Comparison of ENCODE assay signal across 8 mouse cellular contexts in the genomic region with DNA sequence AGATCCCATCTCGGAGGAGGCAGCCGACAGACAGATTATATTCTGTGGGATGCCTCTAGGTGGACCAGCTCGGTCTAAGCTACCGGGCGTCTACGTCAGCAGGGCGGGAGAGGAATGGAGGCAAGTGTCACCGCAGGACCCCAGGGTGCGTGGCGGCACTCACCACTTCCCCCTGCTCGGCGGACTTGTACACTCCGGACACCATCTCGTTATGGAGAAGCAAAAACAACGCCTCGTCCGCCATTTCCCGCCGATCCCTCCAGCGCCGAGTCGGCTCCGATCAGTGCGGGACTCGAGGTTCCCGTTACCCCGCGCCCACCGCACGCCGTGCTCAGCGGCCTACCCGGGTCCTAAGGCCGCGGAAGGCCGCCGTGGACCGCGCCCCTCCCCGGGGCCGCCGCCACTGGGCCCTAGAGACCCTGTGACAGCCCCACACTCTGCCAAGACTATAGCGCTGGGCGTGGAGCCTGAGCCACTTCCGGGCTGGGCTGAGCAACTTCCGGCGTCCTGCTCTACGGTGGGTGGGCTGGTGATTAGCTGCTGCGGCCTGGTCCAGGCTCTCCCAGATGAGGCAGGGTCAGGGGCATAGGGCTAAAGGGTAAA. TPM values are rescaled to one million over a fixed set of nuclear protein-coding genes. Genes with fewer than 3 reads are reported as not detected.
DNase-seq lines count a peak whose midpoint lies in the region; ATAC-seq and TF ChIP-seq lines count a peak whose summit lies in the region.

A gene (minus strand): TSS at position 480 of the 603 bp plus-strand sequence.

- H3K4me3 ChIP-seq in embryonic facial prominence, embryonic 12.5 days = peak within 1 kb of the TSS; percentile 90
- peak within 1 kb of the TSS; percentile 85 for H3K4me3 ChIP-seq in limb, embryonic 11.5 days (ENCODE audit: low read depth, low read length)
- H3K4me3 ChIP-seq in midbrain, embryonic 13.5 days (replicated peaks) = peak within 1 kb of the TSS; percentile 78
- H3K4me3 ChIP-seq in small intestine, adult 2 months (ENCODE audit: low read depth, low read length) = peak within 1 kb of the TSS; percentile 94

- TF ChIP-seq POLR2A in small intestine, adult 2 months (IDR thresholded peaks at IDR 0.05; ENCODE audit: low read depth, low read length) = peak; percentile 68

- peak; percentile 80 for DNase-seq in 3T3-L1 (ENCODE audit: low read depth, low spot score)
- peak; percentile 83 to 87 for DNase-seq in adrenal gland, postnatal 36 days
- peak; percentile 99 for DNase-seq in heart, adult 11 months
- DNase-seq in kidney, adult 18-20 months = peak; percentile 79
- DNase-seq in limb, embryonic 11.5 days (ENCODE audit: low spot score) = peak; percentile 86

- H3K9me3 ChIP-seq in embryonic facial prominence, embryonic 12.5 days = no peaks in the 10 kb centered on the region
- H3K9me3 ChIP-seq in limb, embryonic 11.5 days (ENCODE audit: control insufficient read depth, low read length) = no peaks in the 10 kb centered on the region
- no peaks in the 10 kb centered on the region for H3K9me3 ChIP-seq in midbrain, embryonic 13.5 days

- H3K36me3 ChIP-seq in embryonic facial prominence, embryonic 12.5 days = peaks cover 14% of the 10 kb centered on the region; the same call in 1 of the 2 replicates
- no peaks in the 10 kb centered on the region for H3K36me3 ChIP-seq in limb, embryonic 11.5 days (ENCODE audit: control insufficient read depth, insufficient read depth, low read length)
- peaks cover 23% of the 10 kb centered on the region for H3K36me3 ChIP-seq in midbrain, embryonic 13.5 days
- peaks cover 4% of the 10 kb centered on the region; the same call in 1 of the 2 replicates for H3K36me3 ChIP-seq in small intestine, adult 2 months (ENCODE audit: control insufficient read depth, insufficient read depth, low read length)

- peak; percentile 97 for ATAC-seq in embryonic facial prominence, embryonic 12.5 days (ENCODE audit: insufficient number of reproducible peaks, insufficient read depth, low FRiP score, low TSS enrichment)
- peak; percentile 95 for ATAC-seq in limb, embryonic 11.5 days (ENCODE audit: insufficient number of reproducible peaks, low FRiP score, low TSS enrichment, low read depth)
- ATAC-seq in midbrain, embryonic 13.5 days = peak; percentile 99

- 1% methylated on average over 45 of the region's 49 CpGs for WGBS in embryonic facial prominence, embryonic 12.5 days
- under 1% methylated on average over 49 of the region's 49 CpGs for WGBS in limb, embryonic 11.5 days
- WGBS in midbrain, embryonic 13.5 days = under 1% methylated on average over 48 of the region's 49 CpGs
- WGBS in small intestine, adult 2 months = under 1% methylated on average over 49 of the region's 49 CpGs

- H3K4me2 ChIP-seq in embryonic facial prominence, embryonic 12.5 days (replicated peaks) = peak within 1 kb of the TSS; percentile 69
- peak within 1 kb of the TSS; percentile 63 for H3K4me2 ChIP-seq in limb, embryonic 11.5 days (ENCODE audit: low read depth, severe bottlenecking)
- H3K4me2 ChIP-seq in midbrain, embryonic 13.5 days (replicated peaks) = peak within 1 kb of the TSS; percentile 82

- TF ChIP-seq CTCF in small intestine, adult 2 months (IDR thresholded peaks at IDR 0.05; ENCODE audit: extremely low read depth, insufficient read length, insufficient replicate concordance, low read depth, low read length) = no peak

- H3K4me1 ChIP-seq in embryonic facial prominence, embryonic 12.5 days = peaks cover 7% of the 10 kb centered on the region; the same call in 1 of the 2 replicates
- peaks cover 2% of the 10 kb centered on the region; the same call in 1 of the 2 replicates for H3K4me1 ChIP-seq in limb, embryonic 11.5 days (ENCODE audit: control insufficient read depth, insufficient read depth, low read length)
- peaks cover 36% of the 10 kb centered on the region for H3K4me1 ChIP-seq in midbrain, embryonic 13.5 days (replicated peaks)
- H3K4me1 ChIP-seq in small intestine, adult 2 months (ENCODE audit: control insufficient read depth, insufficient read depth, insufficient read length, low read length) = peaks cover 7% of the 10 kb centered on the region; the same call in 1 of the 2 replicates

- H3K27ac ChIP-seq in embryonic facial prominence, embryonic 12.5 days = peak within 1 kb of the TSS; percentile 92
- H3K27ac ChIP-seq in limb, embryonic 11.5 days (replicated peaks; ENCODE audit: low read depth, low read length) = peak within 1 kb of the TSS; percentile 66
- peak within 1 kb of the TSS; percentile 95 for H3K27ac ChIP-seq in midbrain, embryonic 13.5 days
- H3K27ac ChIP-seq in small intestine, adult 2 months (ENCODE audit: insufficient read depth, low read depth, low read length) = peak within 1 kb of the TSS; percentile 91

- no peaks in the 10 kb centered on the region for H3K27me3 ChIP-seq in embryonic facial prominence, embryonic 12.5 days
- no peaks in the 10 kb centered on the region for H3K27me3 ChIP-seq in limb, embryonic 11.5 days (ENCODE audit: control insufficient read depth, insufficient read depth, low read length)
- H3K27me3 ChIP-seq in midbrain, embryonic 13.5 days = no peaks in the 10 kb centered on the region
- H3K27me3 ChIP-seq in small intestine, adult 2 months (ENCODE audit: control insufficient read depth, insufficient read depth, low read length) = no peaks in the 10 kb centered on the region

- peak within 1 kb of the TSS; percentile 85 for H3K9ac ChIP-seq in embryonic facial prominence, embryonic 12.5 days
- H3K9ac ChIP-seq in limb, embryonic 11.5 days (ENCODE audit: low read length) = peak within 1 kb of the TSS; percentile 77
- H3K9ac ChIP-seq in midbrain, embryonic 13.5 days (replicated peaks) = peak within 1 kb of the TSS; percentile 85

RNA-seq across cellular contexts. Expression of the gene that starts here (rescaled TPM):
- total RNA-seq in adrenal gland, postnatal 36 days (2021) = 100 to 1,000 TPM in 1 of 2 experiments, 10 to 100 TPM in 1; 90.7 to 112 TPM
- 78.4 and 82.9 TPM in 2 replicates for polyA plus RNA-seq in embryonic facial prominence, embryonic 12.5 days (2016; fragmentation: Nextera tagmentation; extraction: Ambion mirVana)
- polyA plus RNA-seq in limb, embryonic 11.5 days (2014; fragmentation: Nextera tagmentation; extraction: Ambion mirVana) = 49.8 and 56.9 TPM in 2 replicates
- 146 and 161 TPM in 2 replicates for polyA plus RNA-seq in midbrain, embryonic 13.5 days (2015; fragmentation: Nextera tagmentation; extraction: Ambion mirVana)
- polyA plus RNA-seq in small intestine, adult 2 months (2012; rRNA removed) = 30.0 and 56.7 TPM in 2 replicates

Comparison
In these comparisons a context has a peak if more than half of its experiments do, and no peak if none do; other contexts are left out.
1. Peak in every context shown above with its lines: DNase-seq, ATAC-seq, H3K4me3 ChIP-seq and H3K27ac ChIP-seq.